Mouse (Mus musculus) liver, embryonic 14.5 days (tissue): ENCODE data around the gene Dazap1. TPM values are rescaled to one million over a fixed set of nuclear protein-coding genes. Genes with fewer than 3 reads are reported as not detected.

Experiments
- ATAC-seq: fragments of 200-750 bp; cut with Nextera tagmentation; 2 replicates; pipeline ENCODE4 v1.8.0; 2017; ENCODE audit warnings: moderate number of reproducible peaks, mild to moderate bottlenecking, moderate library complexity; ENCODE audit not compliant: insufficient read depth
- DNase-seq, 3 experiments: peaks; one replicate each; pipeline ENCODE4 v3.0.0-alpha.2; 2012 to 2013; ENCODE audit warnings: low read depth in 3 of 3, low spot score in 3 of 3
- H3K27ac ChIP-seq: fragments of 300-500 bp; sonication (generic); 2 replicates; pipeline ENCODE4 v1.5.1; 2014; ENCODE audit warnings: moderate library complexity, mild to moderate bottlenecking, control low read depth, inconsistent platforms
- H3K27me3 ChIP-seq: fragments of 300-500 bp; sonication (generic); 2 replicates; pipeline ENCODE4 v1.6.1; 2014; ENCODE audit warnings: mild to moderate bottlenecking, low read length, moderate library complexity; ENCODE audit not compliant: control insufficient read depth, insufficient read depth
- H3K36me3 ChIP-seq: fragments of 300-500 bp; sonication (generic); replicated peaks from 2 replicates; pipeline ENCODE4 v1.6.1; 2014; ENCODE audit warnings: low read depth; ENCODE audit not compliant: control insufficient read depth, insufficient read depth
- H3K4me1 ChIP-seq, 2 experiments: fragments of 200-500 bp in 1 of 2; fragments of 300-500 bp in 1 of 2; sonication (generic) in 1 of 2; replicated peaks; 2 replicates each; pipeline ENCODE4 v1.6.1; 2012 to 2014; ENCODE audit warnings: antibody characterized with exemption in 1 of 2, inconsistent platforms in 1 of 2, low read length in 1 of 2; ENCODE audit not compliant: control insufficient read depth in 2 of 2, insufficient read depth in 2 of 2
- H3K4me2 ChIP-seq: fragments of 300-500 bp; sonication (generic); 2 replicates; pipeline ENCODE4 v1.6.1; 2014; ENCODE audit warnings: low read depth, mild to moderate bottlenecking, control low read depth, moderate library complexity
- H3K4me3 ChIP-seq, 2 experiments: fragments of 200-500 bp in 1 of 2; fragments of 300-500 bp in 1 of 2; sonication (generic) in 1 of 2; 2 replicates each; pipeline ENCODE4 v1.5.1; 2012 to 2014; ENCODE audit warnings: low read depth in 2 of 2, low read length in 2 of 2, mild to moderate bottlenecking in 2 of 2, control low read depth in 1 of 2, inconsistent platforms in 1 of 2, moderate library complexity in 1 of 2; ENCODE audit not compliant: insufficient read depth in 1 of 2
- H3K9ac ChIP-seq: fragments of 300-500 bp; sonication (generic); replicated peaks from 2 replicates; pipeline ENCODE4 v1.6.1; 2014; ENCODE audit warnings: mild to moderate bottlenecking, control low read depth, moderate library complexity
- H3K9me3 ChIP-seq: fragments of 300-500 bp; sonication (generic); 2 replicates; pipeline ENCODE4 v1.6.1; 2016; ENCODE audit warnings: low read length, mixed read lengths; ENCODE audit not compliant: control insufficient read depth
- CTCF ChIP-seq: IDR thresholded peaks from 2 replicates; pipeline ENCODE4 v1.5.1; 2016; ENCODE audit warnings: antibody characterized with exemption, low read depth, control low read depth
- EP300 ChIP-seq: IDR thresholded peaks from 2 replicates; pipeline ENCODE4 v1.6.1; 2016; ENCODE audit warnings: antibody characterized with exemption, low read depth
- WGBS: fragments of 180-500 bp; shearing (Covaris S2); extraction: QIAGEN DNeasy Blood & Tissue Kit; methylation state at CpG from one replicate; pipeline ENCODE4 v1.1.7; 2014; ENCODE audit not compliant: insufficient replicate concordance; 5-methylcytosine and 5-hydroxymethylcytosine counted together
- polyA plus RNA-seq, 2 experiments: library from polyadenylated mRNA; depleted of rRNA in 1 of 2; stranded (reverse) in 1 of 2; unstranded in 1 of 2; fragments of >200 nt; fragmentation: Nextera tagmentation in 1 of 2; extraction: Ambion mirVana in 1 of 2; gene quantifications; 2 replicates each; pipeline versions ENCODE4 v1.2.1 to v1.2.3; 2012 to 2014

Gene Dazap1
- polyA plus RNA-seq, 2 experiments = 20.4 to 75.9 TPM

- TF ChIP-seq CTCF = no peak
- TF ChIP-seq EP300 = no peak
- no peaks in the 10 kb centered on the region for H3K4me1 ChIP-seq
- H3K27me3 ChIP-seq = no peaks in the 10 kb centered on the region
- no peak overlapping the region for H3K27ac ChIP-seq
- H3K9me3 ChIP-seq = no peaks in the 10 kb centered on the region
- DNase-seq (no peak), ATAC-seq (no peak)
- 89% methylated on average over 12 of the region's 12 CpGs for WGBS
- H3K4me2 ChIP-seq = no peak overlapping the region
- H3K36me3 ChIP-seq = peaks cover 89% of the 10 kb centered on the region
- H3K4me3 ChIP-seq = no peak overlapping the region
- H3K9ac ChIP-seq = no peak overlapping the region
Observed at GRCm38 (mm10) chr10:80279273-80279672, 18.0 kb downstream of the Dazap1 start.

DNA sequence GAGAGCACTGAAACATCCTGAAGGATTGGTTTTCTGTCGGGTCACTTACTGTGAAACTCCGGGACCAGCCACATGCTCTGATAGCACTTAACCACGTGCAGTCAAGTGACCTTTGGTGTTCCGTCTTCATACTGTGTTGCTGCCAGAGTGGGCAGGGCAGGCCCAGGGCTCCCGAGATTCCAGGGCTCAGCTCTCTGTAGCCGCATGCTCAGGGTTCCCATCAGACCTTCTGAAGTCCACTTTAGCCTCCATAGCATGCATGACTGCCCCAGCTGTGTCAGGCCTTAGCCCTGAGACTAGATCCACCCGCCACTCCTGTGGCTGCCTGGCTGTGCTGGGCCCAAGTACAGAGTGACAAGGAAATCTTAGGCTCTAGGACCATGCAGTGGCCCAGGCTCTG is 20.0 kb downstream of the Dazap1 start:
- peaks cover 87% of the 10 kb centered on the region for H3K36me3 ChIP-seq
- H3K4me2 ChIP-seq = no peak overlapping the region
- H3K9me3 ChIP-seq = no peaks in the 10 kb centered on the region
- H3K4me3 ChIP-seq = no peak overlapping the region
- no peak overlapping the region for H3K27ac ChIP-seq
- WGBS = 85% methylated on average over 7 of the region's 7 CpGs
- no peaks in the 10 kb centered on the region for H3K27me3 ChIP-seq
- TF ChIP-seq CTCF = no peak
- TF ChIP-seq EP300 = no peak
- H3K9ac ChIP-seq = no peak overlapping the region
- no peaks in the 10 kb centered on the region for H3K4me1 ChIP-seq
- DNase-seq (no peak), ATAC-seq (no peak)

GRCm38 (mm10) chr10:80281921-80282371 is 20.7 kb downstream of the Dazap1 start:
- no peak for DNase-seq
- Histone ChIP-seq H3K4me1 (no peaks in the 10 kb centered on the region), H3K9me3 (no peaks in the 10 kb centered on the region), H3K27ac (no peak overlapping the region), H3K9ac (no peak overlapping the region), H3K27me3 (no peaks in the 10 kb centered on the region), H3K4me3 (no peak overlapping the region), H3K4me2 (no peak overlapping the region), H3K36me3 (peaks cover 87% of the 10 kb centered on the region)
- WGBS = 78% methylated on average over 8 of the region's 8 CpGs
- TF ChIP-seq EP300 (no peak), CTCF (no peak)
- ATAC-seq = no peak

DNA sequence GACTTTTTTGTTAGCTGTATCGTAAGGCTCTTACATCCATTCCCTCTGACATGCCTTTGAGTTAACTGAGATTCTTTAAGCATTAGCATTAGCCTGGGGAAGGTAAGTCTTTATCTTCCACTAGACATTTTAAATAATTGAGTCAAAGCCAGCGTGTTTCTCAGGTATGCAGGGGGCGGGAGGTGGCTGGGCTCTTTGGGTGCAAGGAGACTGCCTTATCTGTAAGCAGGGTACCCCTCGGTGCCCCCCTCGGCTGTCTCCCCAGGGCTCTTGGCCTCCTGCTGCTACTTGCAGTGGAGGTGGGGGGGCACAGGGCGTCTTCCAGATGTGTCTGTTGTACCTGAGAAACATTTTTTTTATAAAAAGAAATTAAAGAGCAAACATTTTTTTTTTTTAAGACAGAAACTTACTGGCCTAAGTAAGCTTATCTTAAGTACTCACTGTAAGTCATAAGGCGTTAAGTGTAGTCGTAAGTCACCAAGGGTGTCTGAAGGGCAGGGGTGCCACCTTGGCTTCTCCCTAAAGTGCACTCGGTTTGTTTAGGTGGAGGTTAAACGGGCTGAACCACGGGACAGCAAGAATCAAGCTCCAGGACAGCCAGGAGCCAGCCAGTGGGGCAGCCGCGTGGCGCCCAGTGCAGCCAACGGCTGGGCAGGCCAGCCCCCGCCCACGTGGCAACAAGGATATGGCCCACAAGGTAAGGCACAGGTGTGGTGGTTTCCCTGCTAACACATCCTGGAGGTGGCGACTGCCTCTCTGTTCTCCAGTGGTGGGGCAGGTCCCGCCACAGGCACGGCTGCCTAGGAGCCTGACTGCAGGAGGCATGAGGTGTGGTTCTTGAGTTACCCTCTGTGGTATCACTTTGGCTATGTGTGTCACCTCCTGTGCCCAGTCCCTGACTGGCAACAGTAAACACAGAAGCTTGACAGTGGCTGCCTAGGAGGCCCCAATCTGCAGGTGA is 21.5 kb downstream of the Dazap1 start:
- H3K36me3 ChIP-seq = peaks cover 85% of the 10 kb centered on the region
- H3K27ac ChIP-seq = no peak overlapping the region
- H3K4me1 ChIP-seq = no peaks in the 10 kb centered on the region
- TF ChIP-seq EP300 = no peak
- TF ChIP-seq CTCF = no peak
- H3K4me3 ChIP-seq = no peak overlapping the region
- H3K9ac ChIP-seq = no peak overlapping the region
- H3K4me2 ChIP-seq = no peak overlapping the region
- ATAC-seq (no peak), DNase-seq (no peak)
- H3K9me3 ChIP-seq = no peaks in the 10 kb centered on the region
- no peaks in the 10 kb centered on the region for H3K27me3 ChIP-seq
- 80% methylated on average over 20 of the region's 20 CpGs for WGBS

GRCm38 (mm10) chr10:80285222-80286070 is 24.2 kb downstream of the Dazap1 start:
- ATAC-seq (no peak), DNase-seq (no peak)
- WGBS = 79% methylated on average over 10 of the region's 15 CpGs
- H3K9ac ChIP-seq = no peak overlapping the region
- no peak overlapping the region for H3K4me2 ChIP-seq
- no peaks in the 10 kb centered on the region for H3K4me1 ChIP-seq
- H3K9me3 ChIP-seq = no peaks in the 10 kb centered on the region
- H3K27ac ChIP-seq = no peak overlapping the region
- H3K36me3 ChIP-seq = peaks cover 65% of the 10 kb centered on the region
- no peak overlapping the region for H3K4me3 ChIP-seq
- H3K27me3 ChIP-seq = no peaks in the 10 kb centered on the region
- TF ChIP-seq CTCF = no peak
- no peak for TF ChIP-seq EP300
